Mouse (Mus musculus) kidney, adult 9 months (tissue): ENCODE data around the gene Shcbp1l.
A peak's percentile ranks its signal among the peaks of the same experiment; 100 is the strongest.

Experiments
- DNase-seq: peaks from one replicate; pipeline ENCODE4 v3.0.0; 2022

Shcbp1l gene

GRCm38 (mm10) chr1:153489132-153489531, 64.2 kb downstream of the Shcbp1l start:
- DNase-seq, result peak; percentile 43

GRCm38 (mm10) chr1:153489540-153489939, 64.6 kb downstream of the Shcbp1l start:
- DNase-seq, result no peak

GRCm38 (mm10) chr1:153489963-153490362, 65.0 kb downstream of the Shcbp1l start:
- DNase-seq, result peak; percentile 48

- no peak for DNase-seq
Observed at GRCm38 (mm10) chr1:153491345-153491744, 66.4 kb downstream of the Shcbp1l start.

GRCm38 (mm10) chr1:153491822-153492221, 66.9 kb downstream of the Shcbp1l start:
- no peak for DNase-seq

GRCm38 (mm10) chr1:153493338-153493737, 68.4 kb downstream of the Shcbp1l start:
- DNase-seq, result peak; percentile 82

GRCm38 (mm10) chr1:153493931-153494330, 69.0 kb downstream of the Shcbp1l start:
- DNase-seq, result no peak

GRCm38 (mm10) chr1:153496030-153496429, 71.1 kb downstream of the Shcbp1l start:
- no peak for DNase-seq

- DNase-seq, result peak; percentile 64
Observed at GRCm38 (mm10) chr1:153500030-153500429, 75.1 kb downstream of the Shcbp1l start.

GRCm38 (mm10) chr1:153501644-153502321, 76.8 kb downstream of the Shcbp1l start:
- DNase-seq, result peak; percentile 88
